Mouse (Mus musculus) bone marrow, adult 2 months (tissue): ENCODE data around the gene Vmn2r115. TPM values are rescaled to one million over a fixed set of nuclear protein-coding genes. Genes with fewer than 3 reads are reported as not detected.
"Not testable (repeated sequence)": the region's sequence is repeated elsewhere in the genome, so short reads cannot be mapped to it uniquely, and the experiment has no call there.

Experiments used
- H3K27ac ChIP-seq: fragments of 200-500 bp; 2 replicates; pipeline ENCODE4 v1.5.1; 2012; ENCODE audit warnings: low read depth, mild to moderate bottlenecking, control low read depth, inconsistent platforms, low read length; ENCODE audit not compliant: control insufficient read depth, poor library complexity, insufficient read depth
- H3K4me1 ChIP-seq: fragments of 200-500 bp; 2 replicates; pipeline ENCODE4 v1.6.1; 2011; ENCODE audit warnings: low read length; ENCODE audit not compliant: control insufficient read depth, insufficient read depth
- H3K4me3 ChIP-seq: fragments of 200-500 bp; replicated peaks from 2 replicates; pipeline ENCODE3; 2011; ENCODE audit warnings: mild to moderate bottlenecking, low read depth, low read length, control low read depth; ENCODE audit not compliant: control insufficient read depth
- CTCF ChIP-seq: fragments of 200-500 bp; IDR thresholded peaks from 2 replicates; pipeline ENCODE4 v1.5.1; 2011; ENCODE audit warnings: low read length, control low read depth; ENCODE audit not compliant: control insufficient read depth, insufficient read depth
- POLR2A ChIP-seq: fragments of 200-500 bp; IDR thresholded peaks from 2 replicates; pipeline ENCODE4 v1.6.1; 2011; ENCODE audit warnings: low read depth, mild to moderate bottlenecking, control low read depth, low read length, borderline replicate concordance; ENCODE audit not compliant: control insufficient read depth
- WGBS: fragments of 180-500 bp; shearing (Covaris S2); methylation state at CpG from one replicate; pipeline ENCODE4 v1.1.7; 2018; 5-methylcytosine and 5-hydroxymethylcytosine counted together
- polyA plus RNA-seq: library from polyadenylated mRNA; stranded (reverse); fragments of >200 nt; gene quantifications from 2 replicates; pipeline ENCODE4 v1.2.4, GENCODE M21; 2011; ENCODE audit warnings: low replicate concordance; ENCODE audit not compliant: missing spikeins, insufficient read depth, insufficient read length

Vmn2r115 gene
- polyA plus RNA-seq: not detected in 2 replicates

- H3K27ac ChIP-seq, H3K4me3 ChIP-seq, H3K4me1 ChIP-seq: not testable (repeated sequence)
- 39% methylated on average over 2 of the region's 2 CpGs for WGBS
Observed at GRCm38 (mm10) chr17:23343441-23343840, at the start of gene Vmn2r115. Vmn2r115 (plus strand) TSS chr17:23343741.

DNA sequence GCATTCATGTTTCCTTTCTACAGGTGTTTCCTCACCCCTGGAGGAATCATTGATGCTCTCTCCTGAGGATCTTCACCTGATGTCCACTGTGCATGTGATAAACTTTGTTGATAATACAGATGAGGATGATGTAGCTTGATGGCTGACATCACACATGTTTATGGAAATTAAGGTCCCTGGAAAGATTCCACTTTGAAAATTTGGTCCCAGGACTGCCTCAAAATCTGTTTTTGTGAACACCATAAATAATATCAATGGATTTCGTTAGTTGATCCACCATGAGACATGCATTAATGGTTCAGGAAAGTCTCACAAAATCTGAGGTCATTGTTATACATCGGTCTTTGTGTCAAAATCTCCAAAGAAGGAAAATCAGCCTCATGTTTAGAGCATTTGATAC lies 31.1 kb upstream of the Vmn2r115 start, which contains the start of gene Vmn2r114:
TSS of gene Vmn2r114 (minus strand) at position 101 of the 400 bp plus-strand sequence.
- not testable (repeated sequence) for H3K4me1 ChIP-seq, H3K4me3 ChIP-seq, H3K27ac ChIP-seq
- WGBS: 55% methylated on average over 2 of the region's 2 CpGs

GRCm38 (mm10) chr17:23330657-23331056 lies 12.9 kb upstream of the Vmn2r115 start:
- no peaks in the 10 kb centered on the region for H3K4me1 ChIP-seq
- WGBS: 69% methylated on average over 6 of the region's 6 CpGs
- no peak overlapping the region for H3K4me3 ChIP-seq
- no peak overlapping the region for H3K27ac ChIP-seq
- no peak for TF ChIP-seq POLR2A
- no peak for TF ChIP-seq CTCF

DNA sequence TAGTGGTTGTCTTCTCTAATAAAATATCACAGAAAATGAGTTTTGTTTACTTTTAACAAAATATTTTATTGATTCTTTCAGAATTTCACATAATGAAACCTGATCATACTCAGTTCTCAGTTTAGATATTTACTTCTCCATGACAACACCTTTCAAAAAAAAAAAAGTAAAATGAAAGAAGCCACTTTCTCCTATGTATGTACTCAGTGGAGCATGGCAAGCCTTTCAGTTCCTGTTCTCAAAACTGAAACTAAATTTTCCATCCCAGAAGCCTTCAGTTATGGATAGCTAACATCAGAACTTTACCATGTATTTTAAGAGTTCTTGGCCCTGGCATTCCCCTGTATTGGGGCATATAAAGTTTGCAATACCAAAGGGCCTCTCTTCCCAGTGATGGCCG lies 8.1 kb downstream of the Vmn2r115 start:
- H3K27ac ChIP-seq: no peak overlapping the region
- no peak for TF ChIP-seq POLR2A
- no peak for TF ChIP-seq CTCF
- no peaks in the 10 kb centered on the region for H3K4me1 ChIP-seq
- no peak overlapping the region for H3K4me3 ChIP-seq
- 70% methylated on average over 1 of the region's 1 CpGs for WGBS

- not testable (repeated sequence) for H3K4me3 ChIP-seq, H3K27ac ChIP-seq, H3K4me1 ChIP-seq
Observed at GRCm38 (mm10) chr17:23384304-23384703, 40.8 kb downstream of the Vmn2r115 start, which contains the start of gene Vmn2r116. Vmn2r116 (plus strand) TSS chr17:23384604.

Other genes starting within 250 kb of the Vmn2r115 start
- gene Zfp40, start 150.5 kb upstream of the Vmn2r115 start, polyA plus RNA-seq: 1.5 TPM in 2 replicates
- gene Vmn2r114, start 31.2 kb upstream of the Vmn2r115 start, polyA plus RNA-seq: 0.13 and 0.20 TPM in 2 replicates
- gene Vmn2r116, start 40.9 kb downstream of the Vmn2r115 start, polyA plus RNA-seq: not detected in 2 replicates
- not detected in 2 replicates for gene Vmn2r117, start 136.0 kb downstream of the Vmn2r115 start, polyA plus RNA-seq
- gene Zfp213, start 220.5 kb downstream of the Vmn2r115 start, polyA plus RNA-seq: 3.6 and 4.3 TPM in 2 replicates